Mouse (Mus musculus) lung, postnatal 0 days (tissue): ENCODE data around the gene Taok3. TPM values are rescaled to one million over a fixed set of nuclear protein-coding genes. Genes with fewer than 3 reads are reported as not detected.

Experiments
- ATAC-seq: fragments of 200-750 bp; cut with Nextera tagmentation; 2 replicates; pipeline ENCODE4 v1.8.0; 2017; ENCODE audit warnings: moderate library complexity
- DNase-seq: peaks from one replicate; pipeline ENCODE4 v3.0.0-alpha.2; 2016; ENCODE audit warnings: low spot score
- H3K27ac ChIP-seq: fragments of 300-500 bp; sonication (generic); 2 replicates; pipeline ENCODE4 v1.5.1; 2014; ENCODE audit warnings: antibody characterized with exemption, mild to moderate bottlenecking, low read length, mixed read lengths
- H3K27me3 ChIP-seq: fragments of 300-500 bp; sonication (generic); replicated peaks from 2 replicates; pipeline ENCODE4 v1.6.1; 2014; ENCODE audit warnings: low read length, mixed read lengths; ENCODE audit not compliant: insufficient read depth
- H3K36me3 ChIP-seq: fragments of 300-500 bp; sonication (generic); 2 replicates; pipeline ENCODE4 v1.6.1; 2014; ENCODE audit warnings: low read length, mixed read lengths; ENCODE audit not compliant: insufficient read depth
- H3K4me1 ChIP-seq: fragments of 300-500 bp; sonication (generic); 2 replicates; pipeline ENCODE4 v1.6.1; 2014; ENCODE audit warnings: antibody characterized with exemption, low read depth, low read length, mixed read lengths; ENCODE audit not compliant: insufficient read depth
- H3K4me2 ChIP-seq: fragments of 300-500 bp; sonication (generic); replicated peaks from 2 replicates; pipeline ENCODE4 v1.6.1; 2014; ENCODE audit warnings: low read depth, mild to moderate bottlenecking, low read length, moderate library complexity, mixed read lengths
- H3K4me3 ChIP-seq: fragments of 300-500 bp; sonication (generic); 2 replicates; pipeline ENCODE4 v1.5.1; 2014; ENCODE audit warnings: low read depth, low read length
- H3K9ac ChIP-seq: fragments of 300-500 bp; sonication (generic); replicated peaks from 2 replicates; pipeline ENCODE4 v1.6.1; 2014; ENCODE audit warnings: low read depth, mild to moderate bottlenecking
- H3K9me3 ChIP-seq: fragments of 300-500 bp; sonication (generic); 2 replicates; pipeline ENCODE4 v1.6.1; 2016; ENCODE audit warnings: low read length, mixed read lengths
- CTCF ChIP-seq: IDR thresholded peaks from 2 replicates; pipeline ENCODE4 v1.5.1; 2016; ENCODE audit warnings: antibody characterized with exemption, mild to moderate bottlenecking
- EP300 ChIP-seq: IDR thresholded peaks from 2 replicates; pipeline ENCODE4 v1.6.1; 2016; ENCODE audit warnings: antibody characterized with exemption, mild to moderate bottlenecking, control low read depth
- WGBS: fragments of 180-500 bp; shearing (Covaris S2); extraction: QIAGEN DNeasy Blood & Tissue Kit; methylation state at CpG from one replicate; pipeline ENCODE4 v1.1.7; 2014; 5-methylcytosine and 5-hydroxymethylcytosine counted together
- polyA plus RNA-seq: library from polyadenylated mRNA; unstranded; fragments of >200 nt; fragmentation: Nextera tagmentation; extraction: Ambion mirVana; gene quantifications from 2 replicates; pipeline ENCODE4 v1.2.1, GENCODE M21; 2015

The Taok3 gene
- polyA plus RNA-seq, 1 experiment from 2014 or later, result 55.5 TPM

DNA sequence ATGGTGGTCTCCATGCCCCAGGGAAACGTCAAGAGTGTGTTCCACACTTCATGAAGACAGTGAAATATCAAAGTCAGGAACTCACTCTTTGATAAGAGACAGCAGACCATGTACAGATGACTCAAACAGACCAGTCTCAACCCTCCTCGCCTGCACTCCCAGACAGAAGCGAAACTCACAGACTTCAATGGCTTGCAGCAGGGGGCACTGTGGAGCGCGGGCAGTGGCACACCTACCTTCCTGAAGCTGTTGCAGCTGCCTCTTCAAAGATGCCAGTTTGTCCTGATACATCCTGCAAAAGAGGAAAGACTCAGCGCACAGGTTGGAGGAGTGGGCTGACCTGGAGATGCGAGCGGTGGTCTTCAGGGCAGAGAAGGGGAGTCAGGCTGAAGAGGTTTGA lies 10.4 kb upstream of the Taok3 start:
- Histone ChIP-seq H3K27ac (no peak overlapping the region), H3K9me3 (no peaks in the 10 kb centered on the region), H3K27me3 (no peaks in the 10 kb centered on the region), H3K36me3 (peaks cover 37% of the 10 kb centered on the region), H3K9ac (no peak overlapping the region), H3K4me1 (no peaks in the 10 kb centered on the region), H3K4me3 (no peak overlapping the region), H3K4me2 (no peak overlapping the region)
- no peak for TF ChIP-seq EP300
- peak; percentile 58 for TF ChIP-seq CTCF
- ATAC-seq (no peak), DNase-seq (no peak)
- WGBS, result 90% methylated on average over 8 of the region's 8 CpGs

DNA sequence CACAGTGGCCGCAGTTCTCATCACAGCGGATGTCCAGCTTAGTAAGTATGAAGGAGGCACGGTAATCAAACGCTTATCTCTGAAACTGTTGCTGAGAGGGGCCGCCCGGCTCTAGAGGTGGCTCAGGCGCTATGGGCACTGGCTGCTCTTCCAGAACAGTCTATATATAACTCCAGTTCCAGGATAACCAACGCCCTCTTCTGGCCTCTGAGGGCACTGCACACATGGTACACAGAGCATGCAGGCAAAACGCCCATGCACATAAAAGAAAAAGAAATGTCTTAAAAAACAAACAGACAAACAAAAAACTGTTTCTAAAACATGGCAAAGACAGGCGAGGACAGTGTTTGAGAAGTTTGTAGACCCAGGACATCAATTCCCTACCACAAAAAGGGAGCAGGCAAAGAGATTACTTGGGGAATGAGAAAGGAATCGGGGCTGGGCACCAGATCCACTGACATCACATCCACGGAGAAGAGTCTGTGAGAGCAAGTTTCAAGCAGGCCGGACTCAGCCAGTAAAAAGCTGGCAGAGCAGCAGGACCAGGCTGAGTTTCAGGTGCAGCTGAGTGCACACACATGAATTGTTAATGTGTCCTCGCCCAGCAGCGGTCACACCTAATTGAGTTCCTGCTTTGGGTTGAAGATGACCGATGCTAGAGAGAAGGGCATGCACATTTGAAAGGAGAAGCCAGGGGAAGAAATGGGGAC lies 8.7 kb upstream of the Taok3 start:
- Histone ChIP-seq H3K27ac (no peak overlapping the region), H3K9ac (no peak overlapping the region), H3K9me3 (no peaks in the 10 kb centered on the region), H3K36me3 (peaks cover 21% of the 10 kb centered on the region), H3K27me3 (no peaks in the 10 kb centered on the region), H3K4me2 (no peak overlapping the region), H3K4me1 (no peaks in the 10 kb centered on the region), H3K4me3 (no peak overlapping the region)
- DNase-seq, result no peak
- no peak for ATAC-seq
- TF ChIP-seq EP300, result no peak
- peak; percentile 39 for TF ChIP-seq CTCF
- 89% methylated on average over 16 of the region's 16 CpGs for whole genome bisulfite sequencing

DNA sequence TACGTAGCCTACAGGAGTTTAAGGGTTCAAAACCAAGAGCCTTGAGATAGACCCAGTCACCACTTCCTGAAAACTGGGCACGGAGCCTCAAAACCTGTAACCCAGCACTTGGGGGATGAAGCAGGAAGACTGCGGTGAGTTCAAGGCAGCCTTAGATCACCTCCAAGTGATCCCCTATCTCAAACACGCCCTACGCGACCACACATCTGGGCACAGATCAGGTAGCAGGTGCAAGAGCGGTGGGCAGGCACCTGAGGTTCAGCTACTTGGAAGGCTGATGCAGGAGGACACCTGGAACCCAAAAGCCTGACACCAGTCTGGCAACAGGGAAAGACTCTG lies 8.2 kb upstream of the Taok3 start:
- Histone ChIP-seq H3K4me3 (no peak overlapping the region), H3K27me3 (no peaks in the 10 kb centered on the region), H3K4me1 (no peaks in the 10 kb centered on the region), H3K36me3 (peaks cover 16% of the 10 kb centered on the region), H3K9me3 (no peaks in the 10 kb centered on the region), H3K27ac (no peak overlapping the region), H3K9ac (no peak overlapping the region), H3K4me2 (no peak overlapping the region)
- TF ChIP-seq EP300 (no peak), CTCF (no peak)
- DNase-seq (no peak), ATAC-seq (no peak)
- WGBS, result 97% methylated on average over 7 of the region's 7 CpGs

DNA sequence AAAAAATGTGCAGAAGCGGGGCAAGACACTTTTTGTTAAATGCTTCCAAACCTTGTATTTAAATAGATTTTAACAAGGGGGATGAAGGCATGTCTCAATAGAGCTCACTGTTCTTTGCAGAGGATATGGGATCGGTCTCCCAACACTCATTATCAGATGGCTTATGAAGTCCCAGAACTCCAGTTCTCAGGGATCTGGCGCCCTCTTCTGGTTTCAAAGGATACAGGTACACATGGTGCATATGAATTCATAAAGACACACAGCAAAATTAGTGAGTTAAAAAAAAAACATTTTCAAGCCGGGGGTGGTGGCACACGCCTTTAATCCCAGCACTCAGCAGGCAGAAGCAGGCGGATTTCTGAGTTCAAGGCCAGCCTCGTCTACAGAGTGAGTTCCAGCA lies 6.6 kb upstream of the Taok3 start:
- ATAC-seq, result no peak
- no peak overlapping the region for H3K27ac ChIP-seq
- H3K9me3 ChIP-seq, result no peaks in the 10 kb centered on the region
- no peak overlapping the region for H3K9ac ChIP-seq
- H3K4me1 ChIP-seq, result no peaks in the 10 kb centered on the region
- DNase-seq, result peak; percentile 30
- no peak overlapping the region for H3K4me2 ChIP-seq
- TF ChIP-seq CTCF (peak; percentile 51), EP300 (no peak)
- peaks cover 15% of the 10 kb centered on the region for H3K36me3 ChIP-seq
- no peak overlapping the region for H3K4me3 ChIP-seq
- no peaks in the 10 kb centered on the region for H3K27me3 ChIP-seq
- 92% methylated on average over 7 of the region's 7 CpGs for WGBS

DNA sequence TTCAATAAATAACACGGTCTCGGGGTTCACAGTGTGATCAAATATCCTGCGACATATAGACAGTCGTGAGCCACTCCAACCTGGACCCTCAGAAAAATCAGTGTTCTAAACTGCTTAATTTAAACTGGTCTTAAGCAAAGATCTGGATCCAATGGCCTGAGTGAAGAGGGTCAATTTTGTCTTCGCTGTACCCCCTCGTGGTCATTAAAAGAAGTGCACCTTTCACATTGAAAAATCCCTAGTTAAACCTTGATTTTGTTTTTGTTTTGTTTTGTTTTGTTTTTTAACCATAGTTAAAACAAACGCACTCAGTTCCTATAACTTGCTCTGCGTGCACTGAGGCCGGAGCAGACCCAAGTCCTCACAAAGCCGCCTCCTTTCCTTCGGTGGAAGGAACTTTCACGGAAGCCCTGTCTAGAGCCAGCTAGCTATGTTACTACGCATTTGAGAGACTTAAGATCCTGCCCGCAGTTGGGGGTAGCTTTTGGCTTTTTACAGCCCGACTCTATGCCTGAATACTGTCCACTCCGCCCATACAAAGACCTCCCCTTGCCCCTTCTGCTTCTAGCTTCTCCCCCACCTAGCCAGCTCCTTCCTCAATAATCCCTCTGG lies 5.2 kb upstream of the Taok3 start:
- no peak for ATAC-seq
- DNase-seq, result peak; percentile 69

DNA sequence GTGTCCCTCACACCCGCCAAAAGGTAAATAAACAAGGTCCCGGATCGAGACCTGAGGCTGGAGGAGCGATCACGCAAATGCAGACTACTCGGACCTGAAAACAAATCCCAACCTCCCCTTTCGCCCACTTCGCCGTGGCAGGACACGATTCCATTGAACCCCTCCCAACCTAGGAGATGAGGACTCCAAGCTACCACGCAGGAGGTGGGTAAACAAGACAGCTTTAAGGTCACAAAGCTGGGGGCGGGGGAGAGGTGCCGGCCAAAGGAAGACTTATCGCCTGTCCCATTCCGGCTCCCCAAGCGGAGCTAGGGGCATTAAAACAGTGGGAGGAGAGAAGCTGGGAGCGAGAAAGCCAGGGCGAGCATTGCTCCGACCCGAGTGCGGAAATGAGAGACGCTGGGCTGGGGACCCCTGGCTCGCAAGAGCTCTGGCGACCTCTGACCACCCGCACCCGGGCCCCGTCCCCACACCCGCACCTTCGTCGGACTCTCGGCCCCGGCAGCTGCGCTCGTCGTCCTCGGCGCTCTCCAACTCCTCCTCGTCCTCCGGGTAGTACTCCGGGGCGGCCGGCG lies 4.6 kb upstream of the Taok3 start:
- H3K36me3 ChIP-seq, result peaks cover 5% of the 10 kb centered on the region; the same call in 1 of the 2 replicates
- H3K9ac ChIP-seq, result peak overlapping the region; percentile 81
- H3K9me3 ChIP-seq, result no peaks in the 10 kb centered on the region
- TF ChIP-seq CTCF (no peak), EP300 (no peak)
- peak overlapping the region; percentile 91 for H3K27ac ChIP-seq
- peak; percentile 55 for DNase-seq
- H3K27me3 ChIP-seq, result no peaks in the 10 kb centered on the region
- peak overlapping the region; percentile 98 for H3K4me3 ChIP-seq
- ATAC-seq, result peak; percentile 4
- H3K4me1 ChIP-seq, result peaks cover 3% of the 10 kb centered on the region; the same call in 1 of the 2 replicates
- 2% methylated on average over 40 of the region's 43 CpGs for WGBS
- peak overlapping the region; percentile 68 for H3K4me2 ChIP-seq

More for the DNA sequence above, 5.2 kb upstream of the Taok3 start:
- no peaks in the 10 kb centered on the region for H3K27me3 ChIP-seq
- H3K4me3 ChIP-seq, result peak overlapping the region; percentile 98
- peak overlapping the region; percentile 68 for H3K4me2 ChIP-seq
- no peaks in the 10 kb centered on the region for H3K9me3 ChIP-seq
- H3K27ac ChIP-seq, result peak overlapping the region; percentile 91
- H3K4me1 ChIP-seq, result peaks cover 3% of the 10 kb centered on the region; the same call in 1 of the 2 replicates
- TF ChIP-seq CTCF, result peak; percentile 75
- no peak for TF ChIP-seq EP300
- peak overlapping the region; percentile 81 for H3K9ac ChIP-seq
- H3K36me3 ChIP-seq, result peaks cover 5% of the 10 kb centered on the region; the same call in 1 of the 2 replicates
- 4% methylated on average over 16 of the region's 16 CpGs for WGBS
